Mouse (Mus musculus): Measurements from ENCODE around the gene Zfp384.

The Zfp384 gene

GRCm38 (mm10) chr6:124999091-124999490 is 9.9 kb upstream of the Zfp384 start:
- ChIA-PET CTCF (interaction anchor here in 2 of 4 experiments (0.6 to 2.0 kb wide), 8 partner anchors 9 to 170 kb away, joined by 3 to 5 read pairs (median 4); partner anchors contain the start of genes Cdca3 (in 1 of the 2) and Zfp384 (in 1 of the 2)), POLR2A (interaction anchor here in 3 of 4 experiments (0.5 to 10.3 kb wide), 13 partner anchors 7 to 258 kb away, joined by 3 to 182 read pairs (median 5); partner anchors contain the start of genes Zfp384 (in 2 of the 3), Grcc10 (in 1 of the 3) and Mlf2 (in 1 of the 3))

- POLR2A ChIA-PET, result interaction anchor here in 3 of 4 experiments (0.7 to 3.6 kb wide), 12 partner anchors 7 to 261 kb away, joined by 3 to 17 read pairs (median 4); partner anchors contain the start of genes Zfp384 (in 3 of the 3), Mlf2 (in 2 of the 3) and Ptpn6 (in 1 of the 3)
- CTCF ChIA-PET, result interaction anchor here in 1 of 4 experiments (0.9 to 1.6 kb wide), 5 partner anchors 31 to 192 kb away, joined by 3 to 4 read pairs (median 4); partner anchors contain the start of genes Mlf2, Mrpl51 and Ncapd2
Measured at GRCm38 (mm10) chr6:124999546-124999945, 9.4 kb upstream of the Zfp384 start.

- ChIA-PET CTCF (interaction anchor here in 1 of 4 experiments (1.2 kb wide), 1 partner anchor 10 kb away, joined by 3 read pairs; no protein-coding TSS in a partner anchor), POLR2A (interaction anchor here in 3 of 4 experiments (0.7 to 13.8 kb wide), 12 partner anchors 8 to 262 kb away, joined by 3 to 182 read pairs (median 4); partner anchors contain the start of genes Mlf2 (in 2 of the 3), Cops7a (in 1 of the 3), Grcc10 (in 1 of the 3) and Pianp (in 1 of the 3))
Measured at GRCm38 (mm10) chr6:125003706-125004105, 5.2 kb upstream of the Zfp384 start.

- POLR2A ChIA-PET, result interaction anchor here in 2 of 4 experiments (0.7 to 13.8 kb wide), 7 partner anchors 8 to 264 kb away, joined by 3 to 182 read pairs (median 6); partner anchors contain the start of genes Mlf2 (in 2 of the 2), Pianp (in 2 of the 2) and Grcc10 (in 1 of the 2)
- CTCF ChIA-PET, result interaction anchor here in 3 of 4 experiments (0.5 to 1.7 kb wide), 6 partner anchors 23 to 158 kb away, joined by 3 to 5 read pairs (median 3); no protein-coding TSS in a partner anchor
Measured at GRCm38 (mm10) chr6:125005086-125005485, 3.9 kb upstream of the Zfp384 start.

GRCm38 (mm10) chr6:125008060-125008459 is 885 bp upstream of the Zfp384 start:
- CTCF ChIA-PET, result interaction anchor here (0.5 to 2.7 kb wide), 17 partner anchors 9 to 146 kb away, joined by 3 to 15 read pairs (median 5); partner anchors contain the start of genes Mlf2 (in 2 of the 4) and Pianp (in 1 of the 4)
- POLR2A ChIA-PET, result interaction anchor here (0.6 to 13.8 kb wide), 115 partner anchors 8 to 532 kb away, joined by 3 to 182 read pairs (median 5); partner anchors contain the start of genes Mlf2 (in 4 of the 4), Pianp (in 4 of the 4), Acrbp (in 3 of the 4) and Emg1 (in 3 of the 4)

GRCm38 (mm10) chr6:125008586-125009128 is 288 bp upstream of the Zfp384 start:
- POLR2A ChIA-PET, result interaction anchor here (0.6 to 13.8 kb wide), 130 partner anchors 8 to 1312 kb away, joined by 3 to 182 read pairs (median 4); partner anchors contain the start of genes Mlf2 (in 4 of the 4), Pianp (in 4 of the 4), Acrbp (in 3 of the 4) and Emg1 (in 3 of the 4)
- CTCF ChIA-PET, result interaction anchor here (0.5 to 2.7 kb wide), 22 partner anchors 10 to 200 kb away, joined by 3 to 15 read pairs (median 4); partner anchors contain the start of genes Mlf2 (in 2 of the 4) and Pianp (in 1 of the 4)

DNA sequence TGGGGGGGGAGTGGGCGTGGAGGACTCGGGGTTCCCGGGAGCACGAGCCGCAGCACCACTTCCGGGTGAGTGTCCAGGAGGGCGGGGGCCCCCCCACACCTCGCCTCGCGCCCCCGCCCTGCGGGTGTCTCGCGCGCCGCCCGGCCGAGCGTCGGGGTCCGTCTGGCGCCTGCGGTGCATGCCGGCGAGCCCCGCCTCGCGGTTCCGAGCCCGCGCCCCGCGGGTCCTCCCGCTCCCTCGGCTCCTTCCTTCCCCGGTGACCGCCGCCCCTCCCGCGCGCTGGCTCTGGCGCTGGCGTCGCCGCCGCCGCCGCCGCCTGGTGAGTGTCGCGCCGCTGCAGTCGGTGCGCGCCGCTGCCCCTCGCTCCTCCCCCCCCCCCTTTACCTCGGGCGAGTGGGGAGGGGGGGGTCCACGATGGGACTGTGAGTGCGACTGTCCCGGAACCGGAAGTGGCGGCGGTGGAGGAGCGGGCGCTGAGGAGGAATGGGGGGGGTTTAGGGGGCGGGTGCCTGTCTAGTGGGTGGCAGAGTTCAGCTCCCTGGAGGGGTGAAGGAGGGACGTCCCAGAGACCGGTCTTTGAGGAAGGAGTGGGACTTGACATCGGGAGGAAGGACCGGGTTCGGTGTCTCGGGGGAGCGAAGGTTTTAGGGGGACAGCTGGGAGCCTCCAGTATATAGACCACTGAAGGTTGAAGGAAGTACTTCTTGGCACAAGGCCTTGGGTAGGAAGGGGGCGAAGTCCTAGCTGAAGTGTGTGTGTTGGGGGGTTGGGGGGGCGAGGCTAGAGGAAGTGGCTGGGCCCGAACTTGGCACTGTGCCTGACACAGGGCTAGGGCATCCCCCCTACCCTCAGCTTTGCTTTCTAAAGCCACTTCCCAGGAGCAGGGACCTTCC is 482 bp downstream of the Zfp384 start:
- CTCF ChIA-PET, result interaction anchor here (0.6 to 2.7 kb wide), 19 partner anchors 11 to 358 kb away, joined by 3 to 15 read pairs (median 5); partner anchors contain the start of genes Mlf2 (in 2 of the 4) and Pianp (in 1 of the 4)
- POLR2A ChIA-PET, result interaction anchor here (0.5 to 13.8 kb wide), 118 partner anchors 9 to 1312 kb away, joined by 3 to 182 read pairs (median 4); partner anchors contain the start of genes Pianp (in 4 of the 4), Acrbp (in 3 of the 4), Emg1 (in 3 of the 4) and Mlf2 (in 3 of the 4)

GRCm38 (mm10) chr6:125017682-125018081 is 8.7 kb downstream of the Zfp384 start:
- CTCF ChIA-PET, result interaction anchor here in 3 of 4 experiments (0.7 to 1.0 kb wide), 3 partner anchors 13 kb away, joined by 3 to 4 read pairs (median 3); no protein-coding TSS in a partner anchor

GRCm38 (mm10) chr6:125030532-125030931 is 21.6 kb downstream of the Zfp384 start:
- POLR2A ChIA-PET, result interaction anchor here in 2 of 4 experiments (0.6 to 2.0 kb wide), 20 partner anchors 9 to 191 kb away, joined by 3 to 14 read pairs (median 4); partner anchors contain the start of genes Acrbp (in 2 of the 2), Zfp384 (in 2 of the 2), Ing4 (in 1 of the 2) and Mlf2 (in 1 of the 2)
- CTCF ChIA-PET, result interaction anchor here (0.5 to 1.7 kb wide), 76 partner anchors 8 to 1505 kb away, joined by 3 to 15 read pairs (median 3); partner anchors contain the start of genes Lpar5 (in 2 of the 4), Mlf2 (in 2 of the 4), Pianp (in 2 of the 4) and Zfp384 (in 2 of the 4)

More at GRCm38 (mm10) chr6:125017682-125018081, 8.7 kb downstream of the Zfp384 start:
- POLR2A ChIA-PET, result interaction anchor here in 3 of 4 experiments (0.7 to 2.5 kb wide), 6 partner anchors 8 to 33 kb away, joined by 3 to 20 read pairs (median 3); partner anchors contain the start of gene Zfp384 (in 2 of the 3)

DNA sequence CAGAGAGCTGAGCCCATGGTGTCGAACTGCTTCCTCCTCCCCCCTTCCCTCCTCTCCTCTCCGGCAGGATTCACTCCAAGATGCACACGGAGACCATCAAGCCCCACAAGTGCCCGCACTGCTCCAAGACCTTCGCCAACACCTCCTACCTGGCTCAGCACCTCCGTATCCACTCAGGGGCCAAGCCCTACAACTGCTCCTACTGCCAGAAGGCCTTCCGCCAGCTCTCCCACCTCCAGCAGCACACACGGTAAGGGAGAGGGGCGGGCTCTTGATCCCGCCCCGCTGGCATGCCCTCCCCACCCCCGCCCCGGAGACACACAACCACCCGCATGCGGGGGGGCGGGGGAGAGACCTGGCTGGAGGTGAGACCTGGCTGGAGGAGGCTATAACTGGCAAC is 22.7 kb downstream of the Zfp384 start:
- ChIA-PET CTCF (interaction anchor here in 2 of 4 experiments (0.8 to 1.7 kb wide), 4 partner anchors 23 to 186 kb away, joined by 3 to 15 read pairs (median 4); partner anchors contain the start of genes Lpar5 (in 1 of the 2) and Zfp384 (in 1 of the 2)), POLR2A (interaction anchor here in 2 of 4 experiments (1.3 to 2.0 kb wide), 5 partner anchors 13 to 172 kb away, joined by 3 to 14 read pairs (median 4); partner anchors contain the start of gene Zfp384 (in 1 of the 2))

DNA sequence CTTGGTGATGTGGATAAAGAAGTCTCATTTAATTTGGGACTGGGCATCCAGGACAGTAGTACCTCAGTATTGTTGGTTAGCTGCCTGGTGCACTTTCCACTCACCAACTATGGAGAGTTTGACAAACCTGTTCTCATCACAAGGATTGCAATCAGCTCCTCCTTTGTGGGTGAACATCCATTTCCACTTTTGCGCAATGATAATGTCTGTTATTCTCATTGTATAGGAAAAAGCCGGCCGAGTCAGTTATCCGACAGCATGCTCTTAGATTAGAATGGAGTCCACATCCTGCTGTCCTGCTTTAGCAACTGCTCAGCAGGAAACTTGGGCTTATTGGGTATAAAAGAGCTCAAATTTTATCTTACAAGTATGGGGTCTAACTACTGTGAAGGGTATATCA is 29.7 kb downstream of the Zfp384 start:
- ChIA-PET POLR2A (interaction anchor here in 2 of 4 experiments (0.5 to 3.6 kb wide), 27 partner anchors 9 to 292 kb away, joined by 3 to 13 read pairs (median 5); partner anchors contain the start of genes Cdca3 (in 2 of the 2), Usp5 (in 2 of the 2), Zfp384 (in 2 of the 2) and Acrbp (in 1 of the 2)), CTCF (interaction anchor here in 2 of 4 experiments (0.8 to 0.9 kb wide), 2 partner anchors 8 to 53 kb away, joined by 3 read pairs; no protein-coding TSS in a partner anchor)

GRCm38 (mm10) chr6:125039131-125039530 is 30.2 kb downstream of the Zfp384 start:
- ChIA-PET POLR2A (interaction anchor here in 3 of 4 experiments (0.5 to 3.6 kb wide), 24 partner anchors 9 to 562 kb away, joined by 3 to 13 read pairs (median 4); partner anchors contain the start of genes Cdca3 (in 2 of the 3), Usp5 (in 2 of the 3), Zfp384 (in 2 of the 3) and Acrbp (in 1 of the 3)), CTCF (interaction anchor here in 2 of 4 experiments (0.8 to 0.9 kb wide), 2 partner anchors 9 to 53 kb away, joined by 3 read pairs; no protein-coding TSS in a partner anchor)

- ChIA-PET POLR2A (interaction anchor here in 3 of 4 experiments (0.6 to 3.6 kb wide), 18 partner anchors 10 to 563 kb away, joined by 3 to 13 read pairs (median 5); partner anchors contain the start of genes Zfp384 (in 3 of the 3), Acrbp (in 1 of the 3) and Mlf2 (in 1 of the 3)), CTCF (no interaction called here)
Measured at GRCm38 (mm10) chr6:125039533-125040153, 30.7 kb downstream of the Zfp384 start, which contains the start of gene Ing4. Ing4 (plus strand) TSS chr6:125039760.

- CTCF ChIA-PET, result interaction anchor here in 1 of 4 experiments (0.9 kb wide), 1 partner anchor 10 kb away, joined by 4 read pairs; no protein-coding TSS in a partner anchor
Measured at GRCm38 (mm10) chr6:125040221-125040620, 31.3 kb downstream of the Zfp384 start.

DNA sequence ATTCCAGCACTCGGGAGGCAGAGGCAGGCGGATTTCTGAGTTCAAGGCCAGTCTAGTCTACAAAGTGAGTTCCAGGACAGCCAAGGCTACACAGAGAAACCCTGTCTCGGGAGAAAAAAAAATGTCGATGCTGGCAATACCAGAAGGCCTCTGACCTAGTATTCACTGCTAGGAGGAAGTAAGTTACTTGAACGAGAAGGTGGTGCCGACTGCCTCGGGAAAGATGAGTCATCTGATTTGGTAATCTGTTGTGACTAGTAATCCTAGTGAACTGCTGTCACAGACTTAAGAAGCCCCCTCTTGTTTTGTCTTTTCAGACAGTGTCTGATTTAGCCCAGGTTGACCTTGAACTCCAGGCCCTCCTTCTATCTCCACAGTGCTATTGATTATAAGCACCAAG is 32.1 kb downstream of the Zfp384 start:
- CTCF ChIA-PET, result interaction anchor here in 3 of 4 experiments (0.6 to 0.9 kb wide), 3 partner anchors 11 to 562 kb away, joined by 4 to 7 read pairs (median 6); no protein-coding TSS in a partner anchor
- POLR2A ChIA-PET, result interaction anchor here in 2 of 4 experiments (0.9 to 3.6 kb wide), 11 partner anchors 8 to 137 kb away, joined by 3 to 11 read pairs (median 4); partner anchors contain the start of genes Zfp384 (in 2 of the 2), Acrbp (in 1 of the 2) and Mlf2 (in 1 of the 2)

More at GRCm38 (mm10) chr6:125040221-125040620, 31.3 kb downstream of the Zfp384 start:
- POLR2A ChIA-PET, result interaction anchor here in 3 of 4 experiments (0.6 to 3.6 kb wide), 10 partner anchors 9 to 109 kb away, joined by 3 to 11 read pairs (median 4); partner anchors contain the start of genes Zfp384 (in 3 of the 3), Acrbp (in 1 of the 3) and Mlf2 (in 1 of the 3)

Measured in embryonic stem cell, embryonic (primary cell).